Mouse (Mus musculus): ENCODE measurements around the gene Gm44805.

Gene Gm44805

GRCm38 (mm10) chr7:19628192-19628535 lies 53.1 kb downstream of the Gm44805 start:
- DNase-seq, result no peak

DNA sequence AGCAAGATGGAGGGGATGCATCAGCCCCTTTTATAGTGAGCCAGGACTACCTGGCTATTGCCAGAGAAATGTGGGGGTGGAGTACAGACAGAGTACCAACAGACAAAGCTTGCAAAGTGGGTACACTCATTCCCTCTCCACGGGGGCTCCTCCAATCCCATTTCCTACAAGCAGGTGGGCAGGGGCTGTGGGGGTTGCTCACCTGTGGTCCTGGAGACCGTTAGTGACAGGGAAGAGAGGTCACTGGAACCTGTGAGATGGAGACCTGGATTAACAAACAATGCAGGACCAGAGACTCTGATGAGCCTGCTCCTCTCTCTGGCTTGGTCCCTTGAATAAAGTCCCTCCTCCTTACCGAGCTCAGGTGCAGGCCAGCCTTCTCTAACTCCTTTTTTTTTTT lies 53.5 kb downstream of the Gm44805 start:
- no peak for DNase-seq

GRCm38 (mm10) chr7:19623433-19623832 lies 57.8 kb downstream of the Gm44805 start:
- no peak for DNase-seq

DNA sequence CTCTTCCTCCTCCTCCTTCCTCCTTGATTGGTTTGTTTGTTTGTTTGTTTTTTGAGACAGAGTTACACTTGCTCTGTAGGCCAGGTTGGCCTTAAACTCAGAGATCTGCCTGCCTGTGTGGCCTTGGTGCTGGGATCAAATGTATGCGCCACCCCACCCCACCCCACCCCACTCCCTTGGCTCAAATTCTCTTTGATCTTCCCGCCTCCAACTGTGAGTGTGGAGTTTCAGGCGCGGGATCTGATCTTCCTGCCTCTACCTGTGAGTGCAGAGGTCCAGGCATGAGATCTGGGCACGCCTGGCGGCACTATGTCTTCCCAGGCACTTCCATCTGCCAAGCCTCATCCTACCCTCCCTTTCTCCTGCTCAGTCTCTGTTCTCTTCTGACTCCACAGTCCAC lies 59.0 kb downstream of the Gm44805 start:
- DNase-seq, result no peak
